Mouse (Mus musculus): ENCODE results near the gene Zranb1. TPM values are rescaled to one million over a fixed set of nuclear protein-coding genes. Genes with fewer than 3 reads are reported as not detected.

The Zranb1 gene
- total RNA-seq, 2 experiments from 2014 or later = 47.0 to 54.5 TPM

GRCm38 (mm10) chr7:132893336-132893735, 37.6 kb upstream of the Zranb1 start:
- TF ChIP-seq CTCF (IDR thresholded peaks at IDR 0.05) = no peak
- H3K27ac ChIP-seq = no peak overlapping the region
- no peak overlapping the region for H3K4me3 ChIP-seq
- no peak for DNase-seq
- intact Hi-C loops (cut with DNase I) = loop anchor here (5.0 kb wide), 2 partner anchors 34 to 76 kb away; no protein-coding TSS in a partner anchor

GRCm38 (mm10) chr7:132894841-132895555, 35.9 kb upstream of the Zranb1 start:
- no peak for TF ChIP-seq CTCF (IDR thresholded peaks at IDR 0.05)
- no peak overlapping the region for H3K4me3 ChIP-seq
- DNase-seq = peak; percentile 66
- intact Hi-C loops (cut with DNase I) = loop anchor here (5.0 kb wide), 2 partner anchors 32 to 78 kb away; no protein-coding TSS in a partner anchor
- H3K27ac ChIP-seq = peak overlapping the region; percentile 81

GRCm38 (mm10) chr7:132896206-132896815, 34.6 kb upstream of the Zranb1 start:
- intact Hi-C loops (cut with DNase I) = no loop called here
- Histone ChIP-seq H3K27ac (peak overlapping the region; percentile 81), H3K4me3 (no peak overlapping the region)
- DNase-seq = peak; percentile 34
- TF ChIP-seq CTCF (IDR thresholded peaks at IDR 0.05) = no peak

GRCm38 (mm10) chr7:132897258-132897657, 33.7 kb upstream of the Zranb1 start:
- H3K4me3 ChIP-seq = no peak overlapping the region
- H3K27ac ChIP-seq = no peak overlapping the region
- peak; percentile 28; the same call in 1 of the 2 replicates for TF ChIP-seq CTCF (IDR thresholded peaks at IDR 0.05)
- intact Hi-C loops (cut with DNase I) = no loop called here
- DNase-seq = no peak

GRCm38 (mm10) chr7:132898234-132898633, 32.7 kb upstream of the Zranb1 start:
- DNase-seq = peak; percentile 24
- Histone ChIP-seq H3K27ac (no peak overlapping the region), H3K4me3 (no peak overlapping the region)
- intact Hi-C loops (cut with DNase I) = loop anchor here (1.0 kb wide), 1 partner anchor 242 kb away; no protein-coding TSS in a partner anchor
- peak; percentile 76 for TF ChIP-seq CTCF (IDR thresholded peaks at IDR 0.05)

GRCm38 (mm10) chr7:132900826-132901531, 30.0 kb upstream of the Zranb1 start:
- no peak overlapping the region for H3K4me3 ChIP-seq
- DNase-seq = no peak
- no peak for TF ChIP-seq CTCF (IDR thresholded peaks at IDR 0.05)
- no peak overlapping the region for H3K27ac ChIP-seq
- intact Hi-C loops (cut with DNase I) = no loop called here

GRCm38 (mm10) chr7:132903796-132904195, 27.1 kb upstream of the Zranb1 start:
- DNase-seq = no peak
- H3K4me3 ChIP-seq = no peak overlapping the region
- H3K27ac ChIP-seq = no peak overlapping the region
- peak; percentile 20; the same call in 1 of the 2 replicates for TF ChIP-seq CTCF (IDR thresholded peaks at IDR 0.05)
- intact Hi-C loops (cut with DNase I) = no loop called here

- no peak overlapping the region for H3K4me3 ChIP-seq
- H3K27ac ChIP-seq = no peak overlapping the region
- intact Hi-C loops (cut with DNase I) = loop anchor here (10.0 kb wide), 1 partner anchor 47 kb away; no protein-coding TSS in a partner anchor
- DNase-seq = no peak
- TF ChIP-seq CTCF (IDR thresholded peaks at IDR 0.05) = no peak
Measured at GRCm38 (mm10) chr7:132921971-132922370, 9.0 kb upstream of the Zranb1 start.

- intact Hi-C loops (cut with DNase I) = loop anchor here (5.0 to 10.0 kb wide), 2 partner anchors 33 to 50 kb away; no protein-coding TSS in a partner anchor
- Histone ChIP-seq H3K4me3 (no peak overlapping the region), H3K27ac (no peak overlapping the region)
- TF ChIP-seq CTCF (IDR thresholded peaks at IDR 0.05) = no peak
- DNase-seq = no peak
Measured at GRCm38 (mm10) chr7:132925227-132925626, 5.7 kb upstream of the Zranb1 start.

GRCm38 (mm10) chr7:132927201-132927600, 3.7 kb upstream of the Zranb1 start:
- no peak overlapping the region for H3K27ac ChIP-seq
- H3K4me3 ChIP-seq = no peak overlapping the region
- intact Hi-C loops (cut with DNase I) = loop anchor here (5.0 to 10.0 kb wide), 2 partner anchors 35 to 52 kb away; no protein-coding TSS in a partner anchor
- no peak for DNase-seq
- TF ChIP-seq CTCF (IDR thresholded peaks at IDR 0.05) = no peak

GRCm38 (mm10) chr7:132930055-132930454, 887 bp upstream of the Zranb1 start:
- TF ChIP-seq CTCF (IDR thresholded peaks at IDR 0.05) = peak; percentile 44
- Histone ChIP-seq H3K4me3 (peak overlapping the region; percentile 95), H3K27ac (peak overlapping the region; percentile 99)
- peak; percentile 23 for DNase-seq
- intact Hi-C loops (cut with DNase I) = loop anchor here (2.0 kb wide), 1 partner anchor 67 kb away; no protein-coding TSS in a partner anchor

GRCm38 (mm10) chr7:132931560-132932351, 814 bp downstream of the Zranb1 start:
- peak overlapping the region; percentile 95 for H3K4me3 ChIP-seq
- peak; percentile 81 for DNase-seq
- H3K27ac ChIP-seq = peak overlapping the region; percentile 99
- TF ChIP-seq CTCF (IDR thresholded peaks at IDR 0.05) = no peak
- intact Hi-C loops (cut with DNase I) = loop anchor here (2.0 kb wide), 1 partner anchor 65 kb away; no protein-coding TSS in a partner anchor

Measured in gastrocnemius, adult 2 months (tissue).